In genomic region chr3:128886678-128887077, GRCm38 (mm10) we compare ENCODE assay signal across 29 mouse cellular contexts.
DNase-seq lines count a peak whose midpoint lies in the region; ATAC-seq and TF ChIP-seq lines count a peak whose summit lies in the region.
"Had no signal": no experiment of that assay in that cellular context is flagged by ENCODE, and none has a peak within 500 bp of the region (broad histone marks: within the 10 kb centered on the region; RNA-seq: fewer than 3 reads in every experiment).

No protein-coding gene starts in this region.

- no peak overlapping the region for H3K4me2 ChIP-seq in lung, postnatal 0 days (replicated peaks; ENCODE audit: low read depth, low read length)
- H3K4me2 ChIP-seq in stomach, embryonic 15.5 days, result peak overlapping the region; percentile 10; the same call in 1 of the 2 replicates
- H3K4me2 ChIP-seq in stomach, postnatal 0 days (replicated peaks; ENCODE audit: low read depth), result no peak overlapping the region
- H3K4me2 ChIP-seq in myocyte (ENCODE audit: low read depth), result peak overlapping the region; percentile 39
- H3K4me2 ChIP-seq: forebrain, embryonic 12.5 days; forebrain, embryonic 15.5 days; heart, embryonic 12.5 days; heart, embryonic 15.5 days; hindbrain, embryonic 13.5 days had no signal

- DNase-seq in gastrocnemius, adult 2 months, result no peak
- DNase-seq in gastrocnemius, postnatal 14 days, result no peak
- DNase-seq in lung, postnatal 0 days (ENCODE audit: low spot score), result peak; percentile 55
- DNase-seq in lung, postnatal 10 days, result no peak
- no peak for DNase-seq in stomach, postnatal 0 days (ENCODE audit: low spot score)
- DNase-seq in right cerebral cortex, postnatal 14 days, result no peak
- DNase-seq: adrenal gland, adult 8-10 months; adrenal gland, postnatal 25 days; cerebellum, adult 11-12 months; cerebellum, adult 8-10 months; cerebellum, postnatal 10 days; cerebellum, postnatal 36 days; embryo, embryonic 11 days; gastrocnemius, postnatal 25 days; heart, adult 18-20 months; heart, postnatal 10 days; heart, postnatal 36 days had no signal

- no peak overlapping the region for H3K27ac ChIP-seq in gastrocnemius, adult 2 months
- no peak overlapping the region for H3K27ac ChIP-seq in lung, postnatal 0 days (ENCODE audit: low read length)
- no peak overlapping the region for H3K27ac ChIP-seq in stomach, embryonic 15.5 days
- H3K27ac ChIP-seq in stomach, postnatal 0 days (replicated peaks), result no peak overlapping the region
- H3K27ac ChIP-seq: forebrain, embryonic 12.5 days; forebrain, embryonic 15.5 days; heart, embryonic 15.5 days; hindbrain, embryonic 10.5 days; hindbrain, embryonic 13.5 days had no signal

- intact Hi-C loops in gastrocnemius, adult 2 months (cut with DNase I), result loop anchor here (1.0 kb wide), 1 partner anchor 318 kb away; no protein-coding TSS in a partner anchor
- intact Hi-C loops in gastrocnemius, postnatal 14 days (cut with DNase I; ENCODE audit: low total_unique reads), result loop anchor here (10.0 kb wide), 1 partner anchor 308 kb away; the partner anchor contains the start of gene Pitx2

- H3K4me1 ChIP-seq in lung, postnatal 0 days (ENCODE audit: insufficient read depth, low read depth, low read length), result no peaks in the 10 kb centered on the region
- H3K4me1 ChIP-seq in stomach, embryonic 15.5 days, result no peaks in the 10 kb centered on the region
- H3K4me1 ChIP-seq in stomach, postnatal 0 days (replicated peaks; ENCODE audit: control insufficient read depth, insufficient read depth), result no peaks in the 10 kb centered on the region
- H3K4me1 ChIP-seq: heart, embryonic 12.5 days; heart, embryonic 15.5 days had no signal

- no peak overlapping the region for H3ac ChIP-seq in myocyte (ENCODE audit: control insufficient read depth, insufficient read length)

- H3K36me3 ChIP-seq in lung, postnatal 0 days (ENCODE audit: insufficient read depth, low read length), result no peaks in the 10 kb centered on the region
- H3K36me3 ChIP-seq in stomach, embryonic 15.5 days, result no peaks in the 10 kb centered on the region
- H3K36me3 ChIP-seq in stomach, postnatal 0 days (ENCODE audit: control insufficient read depth, insufficient read depth, low read length), result no peaks in the 10 kb centered on the region
- H3K36me3 ChIP-seq in myocyte (ENCODE audit: control insufficient read depth, insufficient read depth), result no peaks in the 10 kb centered on the region
- H3K36me3 ChIP-seq: forebrain, embryonic 12.5 days; forebrain, embryonic 15.5 days; heart, embryonic 12.5 days; heart, embryonic 15.5 days; hindbrain, embryonic 10.5 days; hindbrain, embryonic 13.5 days had no signal

- H3K27me3 ChIP-seq in lung, postnatal 0 days (replicated peaks; ENCODE audit: insufficient read depth, low read length), result no peaks in the 10 kb centered on the region
- H3K27me3 ChIP-seq in stomach, embryonic 15.5 days (replicated peaks), result no peaks in the 10 kb centered on the region
- H3K27me3 ChIP-seq in stomach, postnatal 0 days (ENCODE audit: control insufficient read depth, insufficient read depth, low read length), result no peaks in the 10 kb centered on the region
- no peaks in the 10 kb centered on the region for H3K27me3 ChIP-seq in myocyte (ENCODE audit: control insufficient read depth, insufficient read depth, insufficient read length)
- H3K27me3 ChIP-seq: forebrain, embryonic 12.5 days; forebrain, embryonic 15.5 days; heart, embryonic 12.5 days; heart, embryonic 15.5 days; hindbrain, embryonic 13.5 days had no signal

- no peak for TF ChIP-seq EP300 in lung, postnatal 0 days (IDR thresholded peaks at IDR 0.05)
- no peak for TF ChIP-seq EP300 in stomach, postnatal 0 days (optimal IDR thresholded peaks at IDR 0.05)

- no peaks in the 10 kb centered on the region for H3K79me2 ChIP-seq in myocyte (ENCODE audit: control insufficient read depth, insufficient read depth)

- no peak for TF ChIP-seq CTCF in gastrocnemius, adult 2 months (IDR thresholded peaks at IDR 0.05)
- TF ChIP-seq CTCF in lung, postnatal 0 days (IDR thresholded peaks at IDR 0.05), result no peak
- no peak for TF ChIP-seq CTCF in stomach, postnatal 0 days (IDR thresholded peaks at IDR 0.05; ENCODE audit: low read depth)

- no peak overlapping the region for H3K9ac ChIP-seq in lung, postnatal 0 days (replicated peaks; ENCODE audit: low read depth)
- H3K9ac ChIP-seq in stomach, embryonic 15.5 days, result no peak overlapping the region
- no peak overlapping the region for H3K9ac ChIP-seq in stomach, postnatal 0 days (ENCODE audit: low read length)
- H3K9ac ChIP-seq: forebrain, embryonic 12.5 days; forebrain, embryonic 15.5 days; heart, embryonic 12.5 days; heart, embryonic 15.5 days; hindbrain, embryonic 13.5 days had no signal

- 30% methylated on average over 9 of the region's 9 CpGs for whole genome bisulfite sequencing in lung, postnatal 0 days
- 48% methylated on average over 9 of the region's 9 CpGs for WGBS in stomach, embryonic 15.5 days
- 48% methylated on average over 9 of the region's 9 CpGs for WGBS in stomach, postnatal 0 days

- ATAC-seq in lung, postnatal 0 days, result no peak
- ATAC-seq in stomach, embryonic 15.5 days (ENCODE audit: insufficient read depth, low FRiP score, low read depth), result no peak
- no peak for ATAC-seq in stomach, postnatal 0 days (ENCODE audit: low FRiP score, low TSS enrichment)
- ATAC-seq: activated CD4-positive, CD25-positive, alpha-beta regulatory T cell, adult 4 months; CD4-positive, CD25-positive, alpha-beta regulatory T cell, adult 4 months; forebrain, embryonic 15.5 days; hindbrain, embryonic 16.5 days had no signal

- no peaks in the 10 kb centered on the region for H3K9me3 ChIP-seq in lung, postnatal 0 days (ENCODE audit: low read length)
- no peaks in the 10 kb centered on the region for H3K9me3 ChIP-seq in stomach, embryonic 15.5 days
- H3K9me3 ChIP-seq in stomach, postnatal 0 days (ENCODE audit: control insufficient read depth, low read length), result no peaks in the 10 kb centered on the region
- H3K9me3 ChIP-seq: forebrain, embryonic 12.5 days; forebrain, embryonic 15.5 days; heart, embryonic 12.5 days; heart, embryonic 15.5 days; hindbrain, embryonic 10.5 days; hindbrain, embryonic 13.5 days had no signal

- H3K4me3 ChIP-seq in gastrocnemius, adult 2 months, result peak overlapping the region; percentile 33; the same call in 1 of the 2 replicates
- H3K4me3 ChIP-seq in lung, postnatal 0 days (ENCODE audit: low read depth, low read length), result no peak overlapping the region
- H3K4me3 ChIP-seq in stomach, embryonic 15.5 days (replicated peaks), result no peak overlapping the region
- H3K4me3 ChIP-seq in stomach, postnatal 0 days (ENCODE audit: low read depth, low read length), result no peak overlapping the region
- H3K4me3 ChIP-seq in myocyte, result no peak overlapping the region
- H3K4me3 ChIP-seq: erythroblast, embryonic 14.5 days; forebrain, embryonic 12.5 days; forebrain, embryonic 15.5 days; heart, embryonic 12.5 days; heart, embryonic 15.5 days; hindbrain, embryonic 10.5 days; hindbrain, embryonic 13.5 days had no signal

- no peak for TF ChIP-seq POLR2A in myocyte (IDR thresholded peaks at IDR 0.05; ENCODE audit: insufficient read length, low read depth)

TF ChIP-seq in myocyte, 11 proteins besides CTCF, POLR2A, EP300 and RAD21:
- TF ChIP-seq CEBPB (IDR thresholded peaks at IDR 0.05; ENCODE audit: insufficient read depth, poor library complexity, severe bottlenecking), result no peak
- no peak for TF ChIP-seq USF1 (IDR thresholded peaks at IDR 0.05; ENCODE audit: low read depth)
- TF ChIP-seq TCF3 (IDR thresholded peaks at IDR 0.05; ENCODE audit: insufficient read length, low read depth), result no peak
- no peak for TF ChIP-seq POLR2AphosphoS2 (IDR thresholded peaks at IDR 0.05; ENCODE audit: insufficient read length, low read depth)
- TF ChIP-seq MYOD1 (IDR thresholded peaks at IDR 0.05; ENCODE audit: control insufficient read depth in 1 of 3, insufficient read length in 2 of 3, low read depth in 2 of 3), result no peak
- no peak for TF ChIP-seq TCF12 (IDR thresholded peaks at IDR 0.05; ENCODE audit: insufficient read depth, poor library complexity, severe bottlenecking)
- TF ChIP-seq MAX (IDR thresholded peaks at IDR 0.05; ENCODE audit: low read depth), result no peak
- TF ChIP-seq E2F4 (IDR thresholded peaks at IDR 0.05; ENCODE audit: insufficient read depth), result no peak
- no peak for TF ChIP-seq MYOG (IDR thresholded peaks at IDR 0.05; ENCODE audit: control insufficient read depth in 1 of 3, insufficient read depth in 1 of 3, insufficient read length in 2 of 3, low read depth in 2 of 3)
- TF ChIP-seq SRF (IDR thresholded peaks at IDR 0.05; ENCODE audit: control insufficient read depth, insufficient read length, low read depth), result no peak
- TF ChIP-seq REST (IDR thresholded peaks at IDR 0.05; ENCODE audit: insufficient read depth, insufficient read length), result no peak

Comparison
In these comparisons a context has a peak if more than half of its experiments do, and no peak if none do; other contexts are left out.
1. H3K4me2 ChIP-seq: peak in stomach, embryonic 15.5 days (single experiment) and myocyte (single experiment); none in lung, postnatal 0 days (single experiment) and stomach, postnatal 0 days (single experiment).